Mouse (Mus musculus) heart, postnatal 36 days (tissue): ENCODE measurements around the gene Fam107a. TPM values are rescaled to one million over a fixed set of nuclear protein-coding genes. Genes with fewer than 3 reads are reported as not detected.

Experiments used
- DNase-seq, 2 experiments: peaks; one replicate each; pipeline ENCODE4 v3.0.0; 2021 to 2022
- intact Hi-C: fragments of 180-260 bp; cut with DNase I; formaldehyde crosslinking; loops from one replicate; pipeline ENCODE4 v1.15.1; 2025
- total RNA-seq, 2 experiments: library from RNA; stranded (reverse); gene quantifications; 2 replicates each; pipeline ENCODE4 v1.2.3; 2021

Fam107a gene
- total RNA-seq, 2 experiments from 2014 or later: 6.4 to 13.2 TPM

GRCm38 (mm10) chr14:8258752-8259151 lies 59.1 kb downstream of the Fam107a start:
- intact Hi-C loops: loop anchor here (5.0 kb wide), 1 partner anchor 296 kb away; no protein-coding TSS in a partner anchor
- no peak for DNase-seq

DNA sequence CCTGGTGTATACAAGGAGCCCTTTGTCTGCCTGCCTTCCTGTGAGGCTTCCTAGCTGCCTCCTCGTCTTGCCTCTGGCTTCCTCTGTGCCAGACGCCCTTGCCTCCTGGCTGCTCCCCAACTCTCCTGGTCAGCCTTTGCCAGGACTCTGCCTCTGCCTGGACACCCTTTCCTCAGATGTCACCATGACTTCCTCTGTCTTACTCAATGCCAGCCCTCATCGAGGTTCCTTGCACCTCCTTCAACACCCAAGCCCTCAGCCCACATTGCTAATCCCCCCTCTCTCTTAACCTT lies 59.5 kb downstream of the Fam107a start:
- intact Hi-C loops: loop anchor here (5.0 kb wide), 1 partner anchor 296 kb away; no protein-coding TSS in a partner anchor
- DNase-seq: peak in 1 of 2 experiments; percentile 7

- intact Hi-C loops: loop anchor here (5.0 kb wide), 1 partner anchor 295 kb away; no protein-coding TSS in a partner anchor
- DNase-seq: no peak
These were observed 60.1 kb downstream of the Fam107a start for GRCm38 (mm10) chr14:8257521-8258334.

DNA sequence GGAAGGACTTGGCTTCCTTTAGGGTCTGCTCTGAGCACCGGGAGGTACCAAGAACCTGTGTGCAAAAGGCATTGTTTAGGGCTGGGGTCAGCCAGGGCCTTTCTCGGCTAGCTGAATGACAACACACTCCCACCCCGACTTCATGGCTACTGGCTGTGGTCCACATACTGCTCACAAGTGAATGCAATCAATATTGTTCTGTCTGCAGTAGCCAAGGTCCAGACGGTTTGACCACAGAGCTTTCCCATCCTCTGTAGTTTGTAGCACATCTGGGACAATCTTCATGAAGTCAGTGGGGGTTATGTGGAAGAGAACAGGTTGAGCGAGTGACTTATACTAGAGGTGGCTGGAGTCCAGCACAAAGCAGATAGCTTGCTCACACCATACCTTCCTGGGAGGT lies 60.9 kb downstream of the Fam107a start:
- no peak for DNase-seq
- intact Hi-C loops: loop anchor here (5.0 kb wide), 1 partner anchor 295 kb away; no protein-coding TSS in a partner anchor

DNA sequence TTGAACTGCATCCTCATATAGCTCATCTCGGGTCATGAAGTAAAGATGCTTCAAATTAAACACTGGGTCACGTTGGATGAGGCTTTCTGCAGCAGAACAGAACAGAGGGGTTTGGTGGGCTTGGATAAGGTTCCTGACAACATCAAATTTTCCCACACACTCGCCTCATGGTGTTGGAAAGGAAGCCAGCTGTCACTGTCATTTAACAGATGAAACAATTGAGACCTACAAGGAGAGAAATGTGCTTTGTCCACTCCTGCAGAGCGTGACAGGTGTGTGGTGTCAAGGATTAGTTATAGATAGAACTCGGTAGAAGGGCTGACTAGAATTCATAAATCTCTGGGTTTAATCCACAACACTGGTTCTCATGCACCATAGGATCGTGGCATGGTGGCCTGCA lies 61.8 kb downstream of the Fam107a start:
- intact Hi-C loops: loop anchor here (5.0 kb wide), 1 partner anchor 294 kb away; no protein-coding TSS in a partner anchor
- no peak for DNase-seq

DNA sequence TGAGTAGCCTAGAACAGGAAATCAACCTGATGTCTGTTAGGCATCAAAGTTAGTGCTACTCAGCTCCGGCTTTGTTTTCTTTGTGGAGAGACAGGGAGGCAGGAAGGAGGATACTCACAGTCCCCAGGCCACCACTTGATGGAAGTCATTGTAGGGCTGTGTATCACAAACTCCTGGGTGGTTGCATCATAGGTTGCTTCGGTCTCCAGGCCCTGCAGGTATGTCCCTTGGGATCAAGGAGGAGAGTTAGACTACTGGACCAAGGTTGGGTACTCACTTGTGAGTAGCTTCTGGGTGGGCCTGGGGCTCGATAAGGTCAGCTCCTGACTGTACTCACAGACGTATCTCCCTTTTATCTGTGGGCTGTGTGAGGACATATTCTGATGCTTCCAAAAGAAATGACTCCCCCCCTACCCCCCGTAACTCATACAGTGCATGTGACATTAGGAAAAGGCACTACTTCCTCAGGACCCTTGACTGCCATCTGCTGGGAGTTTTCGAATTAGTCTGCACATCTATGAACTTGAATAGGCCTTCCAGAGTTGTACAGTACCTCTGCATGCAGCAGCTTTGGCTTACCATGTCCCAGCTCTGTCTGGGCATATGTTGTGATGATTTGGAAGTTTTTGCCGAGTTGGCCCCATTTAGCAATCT lies 62.6 kb downstream of the Fam107a start:
- intact Hi-C loops: loop anchor here (2.0 to 5.0 kb wide), 2 partner anchors 162 to 293 kb away; no protein-coding TSS in a partner anchor
- DNase-seq: peak; percentile 47 to 61

- DNase-seq: no peak
- intact Hi-C loops: no loop called here
These were observed 66.4 kb downstream of the Fam107a start for GRCm38 (mm10) chr14:8251330-8251885.

- intact Hi-C loops: no loop called here
These were observed 67.5 kb downstream of the Fam107a start for GRCm38 (mm10) chr14:8250141-8250871.

GRCm38 (mm10) chr14:8249206-8249605 lies 68.6 kb downstream of the Fam107a start:
- intact Hi-C loops: no loop called here

More at GRCm38 (mm10) chr14:8250141-8250871, 67.5 kb downstream of the Fam107a start:
- DNase-seq: no peak

GRCm38 (mm10) chr14:8246878-8247277 lies 70.9 kb downstream of the Fam107a start:
- no peak for DNase-seq
- intact Hi-C loops: no loop called here

More at GRCm38 (mm10) chr14:8249206-8249605, 68.6 kb downstream of the Fam107a start:
- DNase-seq: no peak

Other genes starting within 250 kb of the Fam107a start
- 10 to 100 TPM; 27.1 to 30.3 TPM for gene Rpp14, start 237.7 kb downstream of the Fam107a start, total RNA-seq
- 10 to 100 TPM; 25.2 to 27.3 TPM for gene Pxk, start 219.8 kb downstream of the Fam107a start, total RNA-seq
- gene Pdhb, start 145.0 kb downstream of the Fam107a start, total RNA-seq: 100 to 1,000 TPM; 843 to 906 TPM
- gene Kctd6, start 103.9 kb downstream of the Fam107a start, total RNA-seq: 1 to 10 TPM; 9.3 to 9.5 TPM
- under 1 TPM; 0.27 to 0.61 TPM for gene Acox2, start 58.7 kb downstream of the Fam107a start, total RNA-seq
- not detected for gene Oit1, start 60.7 kb upstream of the Fam107a start, total RNA-seq